Mouse (Mus musculus) MEL (cell line): ENCODE data around the gene Slc8a2. TPM values are rescaled to one million over a fixed set of nuclear protein-coding genes. Genes with fewer than 3 reads are reported as not detected.

Source experiments
- DNase-seq: peaks from one replicate; pipeline ENCODE4 v3.0.0; 2011; ENCODE audit warnings: low read depth, low spot score
- H3K27ac ChIP-seq: 2 replicates; pipeline ENCODE4 v1.5.1; 2012; ENCODE audit warnings: low read depth, mild to moderate bottlenecking, control low read depth, low read length, moderate library complexity; ENCODE audit not compliant: control insufficient read depth
- H3K27me3 ChIP-seq, 2 experiments: fragments of 150-350 bp in 1 of 2; sonication (generic) in 1 of 2; 2 replicates each; pipeline ENCODE4 v1.6.1; 2012; ENCODE audit warnings: low read length in 2 of 2, mild to moderate bottlenecking in 2 of 2, improper control_type of control experiment in 1 of 2, moderate library complexity in 1 of 2; ENCODE audit not compliant: insufficient read depth in 2 of 2, control insufficient read depth in 1 of 2
- H3K36me3 ChIP-seq, 2 experiments: 2 replicates each; pipeline ENCODE4 v1.6.1; 2012 to 2014; ENCODE audit warnings: low read length in 2 of 2, improper control_type of control experiment in 1 of 2, inconsistent platforms in 1 of 2, mild to moderate bottlenecking in 1 of 2; ENCODE audit not compliant: insufficient read depth in 2 of 2, control insufficient read depth in 1 of 2
- H3K4me1 ChIP-seq, 2 experiments: fragments of 150-350 bp in 1 of 2; sonication (generic) in 1 of 2; 2 replicates each; pipeline ENCODE4 v1.6.1; 2012; ENCODE audit warnings: low read length in 2 of 2, improper control_type of control experiment in 1 of 2, mild to moderate bottlenecking in 1 of 2; ENCODE audit not compliant: insufficient read depth in 2 of 2, control insufficient read depth in 1 of 2
- H3K4me3 ChIP-seq, 2 experiments: fragments of 150-350 bp in 1 of 2; sonication (generic) in 1 of 2; 2 replicates each; pipeline ENCODE4 v1.5.1; 2012; ENCODE audit warnings: low read depth in 2 of 2, low read length in 2 of 2, mild to moderate bottlenecking in 2 of 2, moderate library complexity in 2 of 2, control low read depth in 1 of 2, improper control_type of control experiment in 1 of 2; ENCODE audit not compliant: control insufficient read depth in 1 of 2, insufficient read depth in 1 of 2
- H3K79me2 ChIP-seq: 2 replicates; pipeline ENCODE4 v1.6.1; 2012; ENCODE audit warnings: mild to moderate bottlenecking, low read length, moderate library complexity; ENCODE audit not compliant: control insufficient read depth, poor library complexity, insufficient read depth
- H3K9ac ChIP-seq: 2 replicates; pipeline ENCODE4 v1.6.1; 2012; ENCODE audit warnings: low read depth, mild to moderate bottlenecking, control low read depth, low read length, moderate library complexity; ENCODE audit not compliant: control insufficient read depth, poor library complexity, severe bottlenecking
- H3K9me3 ChIP-seq: fragments of 150-350 bp; sonication (generic); replicated peaks from 2 replicates; pipeline ENCODE4 v1.6.1; 2012; ENCODE audit warnings: mild to moderate bottlenecking, low read length, improper control_type of control experiment, moderate library complexity; ENCODE audit not compliant: insufficient read depth
- BHLHE40 ChIP-seq: IDR thresholded peaks from 2 replicates; pipeline ENCODE4 v1.6.1; 2012; ENCODE audit warnings: low read depth, mild to moderate bottlenecking, inconsistent platforms, low read length, improper control_type of control experiment, borderline replicate concordance
- CHD1 ChIP-seq: IDR thresholded peaks from 2 replicates; pipeline ENCODE4 v1.6.1; 2012; ENCODE audit warnings: low read depth, mild to moderate bottlenecking, inconsistent platforms, low read length, improper control_type of control experiment
- CHD2 ChIP-seq: IDR thresholded peaks from 2 replicates; pipeline ENCODE4 v1.6.1; 2011; ENCODE audit warnings: low read length, improper control_type of control experiment
- E2F4 ChIP-seq: IDR thresholded peaks from 2 replicates; pipeline ENCODE4 v1.6.1; 2011; ENCODE audit warnings: low read depth, low read length, improper control_type of control experiment, borderline replicate concordance
- ELF1 ChIP-seq: IDR thresholded peaks from 2 replicates; pipeline ENCODE4 v1.6.1; 2014; ENCODE audit warnings: low read depth, mild to moderate bottlenecking, inconsistent platforms, low read length, improper control_type of control experiment, moderate library complexity
- EP300 ChIP-seq, 2 experiments: IDR thresholded peaks; 2 replicates each; pipeline ENCODE4 v1.6.1; 2011; ENCODE audit warnings: improper control_type of control experiment in 2 of 2, low read length in 2 of 2, low read depth in 1 of 2, mild to moderate bottlenecking in 1 of 2
- ETS1 ChIP-seq: IDR thresholded peaks from 2 replicates; pipeline ENCODE4 v1.6.1; 2012; ENCODE audit warnings: low read depth, mild to moderate bottlenecking, inconsistent platforms, low read length, improper control_type of control experiment, moderate library complexity
- GATA1 ChIP-seq: IDR thresholded peaks from 2 replicates; pipeline ENCODE4 v1.6.1; 2011; ENCODE audit warnings: low read depth, low read length, improper control_type of control experiment
- HCFC1 ChIP-seq: IDR thresholded peaks from 2 replicates; pipeline ENCODE4 v1.6.1; 2012; ENCODE audit warnings: low read depth, mild to moderate bottlenecking, inconsistent platforms, low read length, improper control_type of control experiment, moderate library complexity
- MAX ChIP-seq: IDR thresholded peaks from 2 replicates; pipeline ENCODE4 v1.6.1; 2011; ENCODE audit warnings: low read length, improper control_type of control experiment
- MEF2A ChIP-seq: IDR thresholded peaks from 2 replicates; pipeline ENCODE4 v1.6.1; 2014; ENCODE audit warnings: low read depth, mild to moderate bottlenecking, inconsistent platforms, low read length, improper control_type of control experiment; ENCODE audit not compliant: poor library complexity, insufficient replicate concordance, severe bottlenecking; ENCODE audit errors: extremely low read depth
- MYB ChIP-seq: IDR thresholded peaks from 2 replicates; pipeline ENCODE4 v1.6.1; 2011; ENCODE audit warnings: mild to moderate bottlenecking, low read depth, low read length, improper control_type of control experiment
- MYC ChIP-seq: IDR thresholded peaks from 2 replicates; pipeline ENCODE4 v1.6.1; 2011; ENCODE audit warnings: low read depth, mild to moderate bottlenecking, low read length, improper control_type of control experiment, moderate library complexity
- NRF1 ChIP-seq: IDR thresholded peaks from 2 replicates; pipeline ENCODE4 v1.6.1; 2014; ENCODE audit warnings: low read depth, mild to moderate bottlenecking, inconsistent platforms, low read length, improper control_type of control experiment, moderate library complexity; ENCODE audit not compliant: poor library complexity, insufficient read depth, severe bottlenecking
- POLR2A ChIP-seq, 2 experiments: IDR thresholded peaks; 2 replicates each; pipeline ENCODE4 v1.6.1; 2011 to 2012; ENCODE audit warnings: low read length in 2 of 2, mild to moderate bottlenecking in 2 of 2, control low read depth in 1 of 2, improper control_type of control experiment in 1 of 2, low read depth in 1 of 2, moderate library complexity in 1 of 2; ENCODE audit not compliant: control insufficient read depth in 1 of 2, insufficient read depth in 1 of 2, poor library complexity in 1 of 2
- POLR2AphosphoS5 ChIP-seq: IDR thresholded peaks from 2 replicates; pipeline ENCODE4 v1.6.1; 2012; ENCODE audit warnings: low read depth, borderline replicate concordance, mild to moderate bottlenecking, inconsistent platforms, low read length, moderate library complexity, mixed read lengths
- RAD21 ChIP-seq: IDR thresholded peaks from 2 replicates; pipeline ENCODE4 v1.6.1; 2011; ENCODE audit warnings: mild to moderate bottlenecking, low read depth, low read length, improper control_type of control experiment
- RCOR1 ChIP-seq: IDR thresholded peaks from 2 replicates; pipeline ENCODE4 v1.6.1; 2012; ENCODE audit warnings: low read depth, mild to moderate bottlenecking, inconsistent platforms, low read length, improper control_type of control experiment
- SMC3 ChIP-seq: IDR thresholded peaks from 2 replicates; pipeline ENCODE4 v1.6.1; 2011; ENCODE audit warnings: low read depth, low read length, improper control_type of control experiment
- TAL1 ChIP-seq: IDR thresholded peaks from 2 replicates; pipeline ENCODE4 v1.6.1; 2012; ENCODE audit warnings: mild to moderate bottlenecking, inconsistent platforms, low read length, moderate library complexity, mixed read lengths
- UBTF ChIP-seq: IDR thresholded peaks from 2 replicates; pipeline ENCODE4 v1.6.1; 2012; ENCODE audit warnings: low read depth, mild to moderate bottlenecking, inconsistent platforms, low read length, improper control_type of control experiment, moderate library complexity, borderline replicate concordance; ENCODE audit not compliant: insufficient read depth
- USF1 ChIP-seq: IDR thresholded peaks from 2 replicates; pipeline ENCODE4 v1.6.1; 2014; ENCODE audit warnings: low read depth, mild to moderate bottlenecking, inconsistent platforms, low read length, improper control_type of control experiment, moderate library complexity
- USF2 ChIP-seq, 2 experiments: IDR thresholded peaks; 2 replicates each; pipeline ENCODE4 v1.6.1; 2011 to 2012; ENCODE audit warnings: improper control_type of control experiment in 2 of 2, low read length in 2 of 2, borderline replicate concordance in 1 of 2, inconsistent platforms in 1 of 2, low read depth in 1 of 2, mild to moderate bottlenecking in 1 of 2; ENCODE audit not compliant: insufficient read depth in 1 of 2
- ZC3H11A ChIP-seq: IDR thresholded peaks from 2 replicates; pipeline ENCODE4 v1.6.1; 2012; ENCODE audit warnings: low read depth, mild to moderate bottlenecking, inconsistent platforms, low read length, improper control_type of control experiment
- ZKSCAN1 ChIP-seq: IDR thresholded peaks from 2 replicates; pipeline ENCODE4 v1.6.1; 2012; ENCODE audit warnings: low read depth, mild to moderate bottlenecking, inconsistent platforms, low read length, improper control_type of control experiment, moderate library complexity
- ZNF384 ChIP-seq: IDR thresholded peaks from 2 replicates; pipeline ENCODE4 v1.6.1; 2012; ENCODE audit warnings: low read depth, mild to moderate bottlenecking, inconsistent platforms, low read length, improper control_type of control experiment
- polyA plus RNA-seq, 2 experiments: library from polyadenylated mRNA; stranded (reverse) in 1 of 2; unstranded in 1 of 2; fragments of >175 nt in 1 of 2; fragments of >200 nt in 1 of 2; gene quantifications; 2 replicates each; pipeline versions ENCODE4 v1.2.1 to v1.2.4; 2012; ENCODE audit warnings: low replicate concordance in 2 of 2, low read depth in 1 of 2; ENCODE audit not compliant: insufficient read length in 2 of 2, insufficient read depth in 1 of 2, missing spikeins in 1 of 2
- total RNA-seq: library from RNA; depleted of rRNA; stranded (reverse); fragments of 300-350 nt; gene quantifications from 2 replicates; pipeline ENCODE4 v1.2.3, GENCODE M21; 2012

The Slc8a2 gene
- total and polyA plus RNA-seq, 3 experiments: 0.06 TPM; not detected in 2

GRCm38 (mm10) chr7:16207496-16207895 is 77.9 kb downstream of the Slc8a2 start:
- TF ChIP-seq E2F4: no peak
- TF ChIP-seq GATA1: no peak
- TF ChIP-seq ZKSCAN1: no peak
- TF ChIP-seq RCOR1: no peak
- TF ChIP-seq ETS1: no peak
- TF ChIP-seq POLR2A (IDR thresholded peaks at IDR 0.05; ENCODE audit: control insufficient read depth in 1 of 2, insufficient read depth in 1 of 2, low read depth in 1 of 2, low read length in 2 of 2, poor library complexity in 1 of 2): no peak
- no peak for TF ChIP-seq USF1
- no peak for TF ChIP-seq MYC
- TF ChIP-seq EP300 (IDR thresholded peaks at IDR 0.05; ENCODE audit: low read depth in 1 of 2, low read length in 2 of 2): no peak
- TF ChIP-seq UBTF: no peak
- no peak for TF ChIP-seq SMC3
- no peak for TF ChIP-seq RAD21
- no peak for TF ChIP-seq POLR2AphosphoS5
- TF ChIP-seq MAX: no peak
- TF ChIP-seq CHD1: no peak
- TF ChIP-seq MEF2A: no peak
- TF ChIP-seq ZNF384: no peak
- TF ChIP-seq CHD2: no peak
- no peak for TF ChIP-seq HCFC1
- peak; percentile 38 for DNase-seq
- no peaks in the 10 kb centered on the region for H3K27me3 ChIP-seq
- H3K36me3 ChIP-seq: no peaks in the 10 kb centered on the region
- no peak overlapping the region for H3K9ac ChIP-seq
- peaks cover 0 to 6% of the 10 kb centered on the region in 2 experiments; a peak in 1 of 4 replicates for H3K4me1 ChIP-seq
- H3K79me2 ChIP-seq: no peaks in the 10 kb centered on the region
- no peaks in the 10 kb centered on the region for H3K9me3 ChIP-seq
- no peak overlapping the region for H3K4me3 ChIP-seq
- no peak overlapping the region for H3K27ac ChIP-seq

DNA sequence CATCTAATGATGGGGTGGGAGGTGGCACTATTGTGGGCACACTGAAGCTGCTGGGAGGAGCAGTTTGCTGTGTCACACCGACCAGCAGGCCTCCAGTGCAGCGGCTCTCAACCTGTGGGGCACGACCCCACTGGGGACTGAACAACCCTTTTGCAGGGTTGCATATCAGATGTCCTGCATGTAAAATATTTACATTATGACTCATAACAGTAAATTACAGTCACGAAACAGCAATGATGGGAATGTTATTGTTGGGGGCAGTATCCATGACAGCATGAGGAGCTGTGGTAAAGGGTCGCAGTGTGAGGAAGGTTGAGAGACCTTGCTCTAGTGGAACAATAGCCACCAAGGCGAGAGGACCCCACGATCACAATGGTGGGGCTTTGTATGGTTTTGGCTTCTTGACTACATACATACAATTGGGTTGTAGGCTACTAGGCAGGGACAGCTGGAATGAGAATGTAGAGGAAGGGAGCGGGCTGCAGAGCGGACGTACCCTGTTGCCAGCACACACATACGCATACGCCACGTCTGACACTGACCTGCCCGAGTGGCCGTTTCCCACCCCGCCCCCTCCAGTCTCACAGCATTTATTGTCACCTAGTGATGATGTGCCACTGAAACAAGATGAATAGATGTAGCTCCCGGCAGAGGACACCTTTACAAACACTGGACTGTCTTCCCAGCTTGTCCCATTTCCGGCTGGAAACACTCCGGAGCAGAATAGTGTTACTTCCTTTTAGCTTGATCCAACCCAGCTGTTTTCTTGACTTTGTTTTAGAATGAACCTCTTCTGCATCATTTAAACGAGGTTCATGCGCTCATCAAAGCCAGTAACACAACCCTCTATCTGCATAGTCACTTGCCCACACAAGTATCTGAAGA is 79.4 kb downstream of the Slc8a2 start:
- peaks cover 0 to 6% of the 10 kb centered on the region in 2 experiments; a peak in 1 of 4 replicates for H3K4me1 ChIP-seq
- no peaks in the 10 kb centered on the region for H3K27me3 ChIP-seq
- TF ChIP-seq ZNF384 (no peak), MYB (no peak), MYC (no peak), NRF1 (no peak), ELF1 (no peak), HCFC1 (no peak), EP300 (IDR thresholded peaks at IDR 0.05; ENCODE audit: low read depth in 1 of 2, low read length in 2 of 2) (no peak), USF2 (IDR thresholded peaks at IDR 0.05; ENCODE audit: borderline replicate concordance in 1 of 2, insufficient read depth in 1 of 2, low read depth in 1 of 2, low read length in 2 of 2) (no peak), TAL1 (no peak), E2F4 (no peak), ZKSCAN1 (no peak), CHD2 (no peak), UBTF (no peak), SMC3 (no peak), MEF2A (no peak), ZC3H11A (no peak), BHLHE40 (no peak), POLR2A (IDR thresholded peaks at IDR 0.05; ENCODE audit: control insufficient read depth in 1 of 2, insufficient read depth in 1 of 2, low read depth in 1 of 2, low read length in 2 of 2, poor library complexity in 1 of 2) (no peak), POLR2AphosphoS5 (no peak)
- H3K9me3 ChIP-seq: no peaks in the 10 kb centered on the region
- H3K9ac ChIP-seq: no peak overlapping the region
- H3K4me3 ChIP-seq: no peak overlapping the region
- H3K36me3 ChIP-seq: no peaks in the 10 kb centered on the region
- no peak overlapping the region for H3K27ac ChIP-seq
- no peak for DNase-seq
- no peaks in the 10 kb centered on the region for H3K79me2 ChIP-seq
